Mouse (Mus musculus): ENCODE results near the gene Retnlb. TPM values are rescaled to one million over a fixed set of nuclear protein-coding genes. Genes with fewer than 3 reads are reported as not detected.
"Not testable (repeated sequence)": the region's sequence is repeated elsewhere in the genome, so short reads cannot be mapped to it uniquely, and the experiment has no call there.

The Retnlb gene
- total and polyA plus RNA-seq, 2 experiments from 2014 or later = not detected

GRCm38 (mm10) chr16:48811881-48812436, 4.7 kb upstream of the Retnlb start:
- no peaks in the 10 kb centered on the region for H3K27me3 ChIP-seq (ENCODE audit: control insufficient read depth, insufficient read depth, low read length)
- TF ChIP-seq EP300 (IDR thresholded peaks at IDR 0.05; ENCODE audit: low read depth) (no peak), CTCF (IDR thresholded peaks at IDR 0.05; ENCODE audit: low read depth) (no peak)
- no peak overlapping the region for H3K27ac ChIP-seq (ENCODE audit: low read depth)
- no peak overlapping the region for H3K4me2 ChIP-seq (ENCODE audit: low read depth, low read length)
- no peak overlapping the region for H3K9ac ChIP-seq (replicated peaks; ENCODE audit: low read depth, low read length)
- H3K36me3 ChIP-seq (replicated peaks; ENCODE audit: control insufficient read depth, insufficient read depth, low read length) = no peaks in the 10 kb centered on the region
- DNase-seq (ENCODE audit: low spot score) (no peak), ATAC-seq (ENCODE audit: insufficient read depth, low read depth) (no peak)
- no peak overlapping the region for H3K4me3 ChIP-seq (ENCODE audit: low read depth, low read length)
- no peaks in the 10 kb centered on the region for H3K4me1 ChIP-seq (ENCODE audit: control insufficient read depth, insufficient read depth)
- no peaks in the 10 kb centered on the region for H3K9me3 ChIP-seq (replicated peaks; ENCODE audit: control insufficient read depth, low read length)
- 59% methylated on average over 7 of the region's 7 CpGs for WGBS

DNA sequence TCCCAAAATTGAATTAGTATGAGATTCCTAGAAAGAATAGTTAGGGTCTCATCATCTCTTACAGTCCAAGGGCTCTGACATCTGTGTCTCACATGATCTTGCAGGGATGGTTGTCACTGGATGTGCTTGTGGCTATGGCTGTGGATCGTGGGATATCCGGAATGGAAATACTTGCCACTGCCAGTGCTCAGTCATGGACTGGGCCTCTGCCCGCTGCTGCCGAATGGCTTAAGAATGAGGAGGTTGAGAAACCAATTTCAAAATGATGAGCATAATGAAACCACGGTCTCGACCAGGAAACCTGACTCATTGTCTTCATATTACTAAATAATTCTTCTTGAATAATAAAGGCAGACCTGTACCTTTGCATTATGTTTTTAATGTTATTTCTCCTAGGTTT, 1.9 kb downstream of the Retnlb start:
- no peaks in the 10 kb centered on the region for H3K27me3 ChIP-seq (ENCODE audit: control insufficient read depth, insufficient read depth, low read length)

DNA sequence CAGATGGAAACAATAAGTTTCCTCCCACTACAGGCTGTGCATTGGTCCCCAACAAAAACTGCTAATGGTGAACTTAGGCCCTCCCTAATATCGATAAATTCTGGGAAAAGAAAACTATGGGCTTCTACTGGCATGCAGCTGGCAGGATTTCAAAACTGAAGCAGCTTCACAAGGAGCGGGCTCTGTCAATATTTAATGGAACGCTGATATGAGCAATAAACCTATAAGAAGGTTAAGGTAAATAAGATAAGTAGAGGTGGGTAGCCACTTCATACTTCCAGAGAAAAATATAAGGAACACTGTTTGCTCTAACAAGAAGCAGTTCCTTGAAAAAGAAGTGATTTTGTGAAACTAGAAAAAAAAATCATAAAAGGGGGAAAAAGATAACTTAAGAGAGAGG, 9.8 kb downstream of the Retnlb start:
- WGBS = 71% methylated on average over 3 of the region's 3 CpGs
- DNase-seq (ENCODE audit: low spot score) (no peak), ATAC-seq (ENCODE audit: insufficient read depth, low read depth) (no peak)
- H3K4me3 ChIP-seq (ENCODE audit: low read depth, low read length) = no peak overlapping the region
- no peaks in the 10 kb centered on the region for H3K4me1 ChIP-seq (ENCODE audit: control insufficient read depth, insufficient read depth)
- H3K4me2 ChIP-seq (ENCODE audit: low read depth, low read length) = no peak overlapping the region
- H3K9ac ChIP-seq (replicated peaks; ENCODE audit: low read depth, low read length) = no peak overlapping the region
- H3K36me3 ChIP-seq (replicated peaks; ENCODE audit: control insufficient read depth, insufficient read depth, low read length) = no peaks in the 10 kb centered on the region
- no peaks in the 10 kb centered on the region for H3K27me3 ChIP-seq (ENCODE audit: control insufficient read depth, insufficient read depth, low read length)
- H3K27ac ChIP-seq (ENCODE audit: low read depth) = no peak overlapping the region
- no peaks in the 10 kb centered on the region for H3K9me3 ChIP-seq (replicated peaks; ENCODE audit: control insufficient read depth, low read length)
- no peak for TF ChIP-seq EP300 (IDR thresholded peaks at IDR 0.05; ENCODE audit: low read depth)
- TF ChIP-seq CTCF (IDR thresholded peaks at IDR 0.05; ENCODE audit: low read depth) = no peak

More for the DNA sequence above, 1.9 kb downstream of the Retnlb start:
- no peaks in the 10 kb centered on the region for H3K4me1 ChIP-seq (ENCODE audit: control insufficient read depth, insufficient read depth)
- ATAC-seq (ENCODE audit: insufficient read depth, low read depth) = no peak
- H3K9ac ChIP-seq (replicated peaks; ENCODE audit: low read depth, low read length) = no peak overlapping the region
- H3K4me2 ChIP-seq (ENCODE audit: low read depth, low read length) = no peak overlapping the region
- no peaks in the 10 kb centered on the region for H3K9me3 ChIP-seq (replicated peaks; ENCODE audit: control insufficient read depth, low read length)
- H3K36me3 ChIP-seq (replicated peaks; ENCODE audit: control insufficient read depth, insufficient read depth, low read length) = no peaks in the 10 kb centered on the region
- H3K4me3 ChIP-seq (ENCODE audit: low read depth, low read length) = no peak overlapping the region
- 88% methylated on average over 6 of the region's 6 CpGs for WGBS
- TF ChIP-seq CTCF (IDR thresholded peaks at IDR 0.05; ENCODE audit: low read depth) (no peak), EP300 (IDR thresholded peaks at IDR 0.05; ENCODE audit: low read depth) (no peak)
- H3K27ac ChIP-seq (ENCODE audit: low read depth) = no peak overlapping the region
- no peak for DNase-seq (ENCODE audit: low spot score)

DNA sequence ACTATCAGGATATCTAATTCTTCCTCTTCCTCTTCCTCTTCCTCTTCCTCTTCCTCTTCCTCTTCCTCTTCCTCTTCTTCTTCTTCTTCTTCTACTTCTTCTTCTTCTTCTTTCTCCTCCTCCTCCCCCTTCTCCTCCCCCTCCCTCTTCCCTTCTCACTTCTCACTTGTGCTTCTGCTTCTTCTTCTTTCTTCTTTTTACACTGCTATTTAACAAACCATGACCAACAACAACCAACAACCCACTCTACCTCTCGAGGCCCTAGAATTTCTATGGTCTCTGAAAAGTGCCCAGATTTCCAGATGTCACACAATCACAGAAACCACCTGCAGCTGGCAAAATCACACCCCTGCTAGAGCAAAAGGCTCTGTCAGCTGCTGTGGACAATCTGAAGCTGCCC, 11.0 kb downstream of the Retnlb start:
- Histone ChIP-seq H3K4me3 (ENCODE audit: low read depth, low read length) (no peak overlapping the region), H3K36me3 (replicated peaks; ENCODE audit: control insufficient read depth, insufficient read depth, low read length) (no peaks in the 10 kb centered on the region), H3K4me1 (ENCODE audit: control insufficient read depth, insufficient read depth) (no peaks in the 10 kb centered on the region), H3K27ac (ENCODE audit: low read depth) (no peak overlapping the region), H3K9ac (replicated peaks; ENCODE audit: low read depth, low read length) (no peak overlapping the region), H3K27me3 (ENCODE audit: control insufficient read depth, insufficient read depth, low read length) (no peaks in the 10 kb centered on the region), H3K4me2 (ENCODE audit: low read depth, low read length) (no peak overlapping the region), H3K9me3 (replicated peaks; ENCODE audit: control insufficient read depth, low read length) (no peaks in the 10 kb centered on the region)
- TF ChIP-seq EP300 (IDR thresholded peaks at IDR 0.05; ENCODE audit: low read depth) (no peak), CTCF (IDR thresholded peaks at IDR 0.05; ENCODE audit: low read depth) (no peak)
- ATAC-seq (ENCODE audit: insufficient read depth, low read depth) (no peak), DNase-seq (ENCODE audit: low spot score) (no peak)
- 37% methylated on average over 1 of the region's 1 CpGs for WGBS

DNA sequence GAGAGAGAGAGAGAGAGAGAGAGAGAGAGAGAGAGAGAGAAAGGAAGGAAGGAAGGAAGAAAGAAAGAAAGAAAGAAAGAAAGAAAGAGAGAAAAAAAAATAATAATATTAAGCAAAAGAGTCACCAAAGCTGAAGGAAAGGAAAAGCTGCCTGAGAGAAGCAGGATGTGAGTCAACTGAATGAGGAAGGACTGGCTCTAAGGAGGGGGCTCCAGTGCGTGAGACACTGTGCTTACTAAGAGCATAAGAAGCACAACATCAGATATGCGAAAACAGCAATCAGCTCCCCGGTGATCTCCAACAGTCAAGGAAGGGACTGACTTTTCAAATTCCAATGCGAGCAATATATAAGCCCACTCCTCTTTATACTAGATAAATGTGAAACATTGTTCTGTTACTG, 12.4 kb downstream of the Retnlb start:
- Histone ChIP-seq H3K4me3 (ENCODE audit: low read depth, low read length) (no peak overlapping the region), H3K9ac (replicated peaks; ENCODE audit: low read depth, low read length) (no peak overlapping the region), H3K9me3 (replicated peaks; ENCODE audit: control insufficient read depth, low read length) (no peaks in the 10 kb centered on the region), H3K4me1 (ENCODE audit: control insufficient read depth, insufficient read depth) (no peaks in the 10 kb centered on the region), H3K27me3 (ENCODE audit: control insufficient read depth, insufficient read depth, low read length) (no peaks in the 10 kb centered on the region), H3K4me2 (ENCODE audit: low read depth, low read length) (no peak overlapping the region), H3K27ac (ENCODE audit: low read depth) (no peak overlapping the region), H3K36me3 (replicated peaks; ENCODE audit: control insufficient read depth, insufficient read depth, low read length) (no peaks in the 10 kb centered on the region)
- TF ChIP-seq EP300 (IDR thresholded peaks at IDR 0.05; ENCODE audit: low read depth) (no peak), CTCF (IDR thresholded peaks at IDR 0.05; ENCODE audit: low read depth) (no peak)
- no peak for ATAC-seq (ENCODE audit: insufficient read depth, low read depth)
- DNase-seq (ENCODE audit: low spot score) = no peak
- WGBS = 64% methylated on average over 4 of the region's 4 CpGs

GRCm38 (mm10) chr16:48832055-48832454, 15.4 kb downstream of the Retnlb start:
- no peaks in the 10 kb centered on the region for H3K36me3 ChIP-seq (replicated peaks; ENCODE audit: control insufficient read depth, insufficient read depth, low read length)
- WGBS = 62% methylated on average over 7 of the region's 8 CpGs
- no peaks in the 10 kb centered on the region for H3K4me1 ChIP-seq (ENCODE audit: control insufficient read depth, insufficient read depth)
- H3K27me3 ChIP-seq (ENCODE audit: control insufficient read depth, insufficient read depth, low read length) = no peaks in the 10 kb centered on the region
- no peak overlapping the region for H3K4me2 ChIP-seq (ENCODE audit: low read depth, low read length)
- ATAC-seq (ENCODE audit: insufficient read depth, low read depth) (no peak), DNase-seq (ENCODE audit: low spot score) (no peak)
- no peak overlapping the region for H3K27ac ChIP-seq (ENCODE audit: low read depth)
- H3K4me3 ChIP-seq (ENCODE audit: low read depth, low read length) = no peak overlapping the region
- TF ChIP-seq EP300 (IDR thresholded peaks at IDR 0.05; ENCODE audit: low read depth) = no peak
- no peak for TF ChIP-seq CTCF (IDR thresholded peaks at IDR 0.05; ENCODE audit: low read depth)
- H3K9me3 ChIP-seq (replicated peaks; ENCODE audit: control insufficient read depth, low read length) = no peaks in the 10 kb centered on the region
- no peak overlapping the region for H3K9ac ChIP-seq (replicated peaks; ENCODE audit: low read depth, low read length)

GRCm38 (mm10) chr16:48833626-48834025, 17.0 kb downstream of the Retnlb start:
- DNase-seq (ENCODE audit: low spot score); H3K9me3 ChIP-seq (replicated peaks; ENCODE audit: control insufficient read depth, low read length); H3K27me3 ChIP-seq (ENCODE audit: control insufficient read depth, insufficient read depth, low read length); H3K4me2 ChIP-seq (ENCODE audit: low read depth, low read length); H3K4me3 ChIP-seq (ENCODE audit: low read depth, low read length); H3K4me1 ChIP-seq (ENCODE audit: control insufficient read depth, insufficient read depth); ATAC-seq (ENCODE audit: insufficient read depth, low read depth); H3K36me3 ChIP-seq (replicated peaks; ENCODE audit: control insufficient read depth, insufficient read depth, low read length); H3K9ac ChIP-seq (replicated peaks; ENCODE audit: low read depth, low read length); H3K27ac ChIP-seq (ENCODE audit: low read depth): not testable (repeated sequence)
- 40% methylated on average over 1 of the region's 1 CpGs for WGBS
